Mouse (Mus musculus) G1E (cell line): ENCODE results near the gene Angptl8.

Experiments
- CTCF ChIP-seq: IDR thresholded peaks from 2 replicates; pipeline ENCODE4 v1.5.1; 2012; ENCODE audit warnings: low read depth, low read length, inconsistent platforms, mixed read lengths
- GATA1 ChIP-seq: IDR thresholded peaks from 2 replicates; pipeline ENCODE4 v1.6.1; 2012; ENCODE audit warnings: borderline replicate concordance, low read length, inconsistent platforms, mixed read lengths
- GATA2 ChIP-seq: IDR thresholded peaks from 2 replicates; pipeline ENCODE4 v1.6.1; 2012; ENCODE audit warnings: low read depth, low read length, inconsistent platforms, borderline replicate concordance
- POLR2AphosphoS5 ChIP-seq: IDR thresholded peaks from 2 replicates; pipeline ENCODE4 v1.6.1; 2012; ENCODE audit warnings: low read depth, low read length, inconsistent platforms; ENCODE audit not compliant: insufficient replicate concordance

DNA sequence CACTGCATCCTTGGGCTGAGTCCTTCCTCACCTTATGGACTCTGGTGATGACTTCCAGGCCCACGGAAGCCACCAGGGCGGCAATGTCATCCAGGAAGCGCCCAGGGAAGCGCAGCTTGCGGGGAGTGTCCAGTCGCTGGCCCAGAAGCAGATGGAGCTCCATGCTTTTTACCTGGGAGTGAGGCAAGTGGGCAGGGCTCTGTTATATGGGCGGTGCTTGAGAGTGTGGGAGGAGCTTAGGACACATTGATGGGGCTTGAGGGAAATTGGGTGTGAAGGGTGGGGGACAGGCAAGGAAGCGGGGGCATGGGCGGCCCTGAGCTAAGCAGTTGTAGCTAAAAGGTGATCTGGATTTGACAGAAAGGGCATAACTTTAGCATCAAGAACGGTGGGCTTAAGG lies 10.9 kb upstream of the Angptl8 start:
- TF ChIP-seq CTCF, result no peak
- no peak for TF ChIP-seq POLR2AphosphoS5
- TF ChIP-seq GATA2, result no peak
- TF ChIP-seq GATA1, result no peak
